Mouse (Mus musculus) c-Kit-positive CD71-negative TER-119-negative erythroid progenitor cells, embryonic 14.5 days (primary cell): ENCODE measurements around the gene Misp.

Experiments
- DNase-seq: peaks from one replicate; pipeline ENCODE4 v3.0.0-alpha.2; 2013; ENCODE audit warnings: low read depth

Gene Misp

DNA sequence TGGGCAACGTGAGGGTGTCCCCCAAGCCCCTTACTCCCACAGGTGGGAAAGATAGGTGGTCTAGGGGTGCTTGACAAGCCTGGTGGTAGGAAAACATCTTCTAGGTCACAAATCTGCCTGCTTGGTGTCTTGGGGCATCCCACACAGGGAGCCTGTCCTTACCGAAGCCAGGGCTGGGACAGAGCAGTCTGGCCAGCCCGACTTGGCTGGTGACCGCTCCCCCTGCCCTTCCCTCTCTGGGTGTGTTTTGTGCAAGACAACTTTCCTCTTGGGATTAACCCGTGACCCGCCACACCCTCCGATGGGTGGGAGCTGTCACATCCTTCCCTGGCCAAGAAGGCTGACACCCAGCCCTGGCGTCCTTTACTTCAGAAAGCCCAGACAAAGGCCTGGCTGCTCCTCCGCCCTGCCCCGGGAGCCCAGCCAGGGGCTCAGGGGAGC, 26.3 kb upstream of the Misp start:
- no peak for DNase-seq

DNA sequence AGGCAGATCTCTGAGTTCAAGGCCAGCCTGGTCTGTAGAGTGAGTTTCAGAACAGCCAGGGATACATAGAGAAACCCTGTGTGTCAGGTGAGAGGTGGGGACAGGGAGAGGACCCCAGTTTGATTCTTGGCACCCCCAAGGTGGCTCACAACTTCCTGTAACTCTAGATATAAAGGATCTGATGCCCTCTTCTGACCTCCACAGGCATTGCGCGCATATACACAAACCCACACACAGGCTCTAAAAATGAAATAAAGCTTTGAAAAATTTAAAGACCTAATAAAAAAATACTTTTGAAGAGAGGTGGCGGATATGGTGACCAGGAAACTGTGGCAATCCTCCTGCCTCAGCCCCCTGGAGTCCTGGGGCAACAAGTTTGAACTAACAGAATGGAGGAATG, 24.9 kb upstream of the Misp start:
- DNase-seq, result no peak

DNA sequence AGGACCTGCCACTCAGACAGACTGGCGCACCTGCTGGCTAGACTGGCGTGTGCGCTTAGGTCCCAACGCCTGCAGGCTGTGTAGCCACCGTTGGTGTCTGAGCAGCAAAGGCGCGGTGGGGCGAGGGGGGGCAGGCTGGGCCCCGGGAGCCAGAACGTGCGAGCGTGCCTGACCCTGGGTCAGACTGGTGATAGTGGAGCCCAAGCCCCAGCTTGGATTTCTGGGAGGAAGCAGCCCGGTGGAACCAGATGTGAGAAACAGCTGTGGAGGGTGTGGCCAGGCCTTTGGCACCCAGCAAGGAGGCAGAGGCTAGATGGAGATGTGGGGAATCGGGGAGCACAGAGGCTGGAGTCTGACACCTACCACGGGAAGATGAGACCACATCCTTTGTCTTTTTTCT, 23.5 kb upstream of the Misp start:
- DNase-seq, result no peak

DNA sequence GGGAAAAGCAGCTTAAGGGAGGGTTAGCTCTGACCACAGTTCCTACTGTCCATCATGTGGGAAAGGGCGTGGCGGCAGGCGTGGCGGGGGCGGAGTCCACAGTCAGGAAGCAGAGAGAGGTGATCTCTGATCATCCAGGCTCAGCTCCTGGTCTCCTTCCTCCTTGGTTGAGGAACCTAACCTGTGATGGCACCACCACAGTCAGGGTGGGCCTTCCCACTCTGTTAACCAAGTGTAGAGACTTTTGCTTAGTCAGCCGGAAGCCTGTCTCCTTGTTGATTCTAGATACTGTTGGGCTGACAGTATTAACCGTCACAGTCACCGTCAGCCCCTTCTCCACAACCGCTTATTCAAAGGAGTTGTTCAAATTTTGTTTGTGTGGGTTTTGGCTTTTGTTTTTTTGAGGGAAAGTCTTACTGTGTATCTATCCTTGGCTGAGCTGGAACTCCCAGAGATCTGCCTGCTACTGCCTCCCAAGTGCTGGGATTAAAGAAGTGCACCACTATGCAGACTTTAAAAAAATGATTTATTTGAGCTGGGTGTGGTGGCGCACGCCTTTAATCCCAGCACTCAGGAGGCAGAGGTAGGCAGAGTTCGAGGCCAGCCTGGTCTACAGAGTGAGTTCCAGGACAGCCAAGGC, 22.4 kb upstream of the Misp start:
- DNase-seq, result peak; percentile 38

DNA sequence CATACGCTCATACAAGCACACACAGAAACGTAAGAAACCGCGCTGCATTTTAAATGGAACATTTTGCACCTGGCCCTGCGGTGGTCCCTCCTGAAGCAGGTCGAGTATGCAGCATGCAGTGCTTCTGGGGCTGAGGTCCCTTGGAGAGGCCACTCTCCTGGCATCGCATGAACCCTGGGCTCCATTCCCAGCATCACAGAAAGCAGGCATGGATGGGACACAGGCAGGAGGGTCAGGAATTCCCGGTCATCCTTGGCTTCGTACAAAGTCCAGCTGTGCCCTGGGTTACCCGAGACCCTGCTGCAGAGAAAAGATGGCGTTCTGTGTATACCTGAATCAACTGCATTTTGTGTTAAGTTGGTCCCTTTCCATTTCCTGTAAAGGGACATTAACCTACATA, 20.3 kb upstream of the Misp start:
- no peak for DNase-seq

DNA sequence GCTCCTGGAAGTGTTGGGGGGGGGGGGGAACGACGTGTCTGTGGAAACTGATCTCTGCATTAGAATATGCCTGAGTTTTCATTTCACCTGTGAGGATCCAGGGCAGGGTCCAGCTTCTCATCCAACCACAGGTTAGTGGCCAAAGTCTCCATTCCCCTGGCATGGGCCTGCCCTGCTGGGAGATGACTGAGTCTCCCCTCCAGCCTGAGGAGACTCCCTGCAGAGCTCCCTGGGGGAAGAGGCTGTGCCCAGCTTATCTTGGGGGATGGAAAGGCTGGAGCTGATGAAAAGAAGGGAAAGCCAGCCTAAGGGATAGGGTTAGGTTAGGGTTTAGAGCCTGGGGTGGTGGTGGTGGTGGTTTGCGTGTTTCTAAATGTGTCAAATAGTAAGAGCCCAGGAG, 19.0 kb upstream of the Misp start:
- DNase-seq, result no peak

DNA sequence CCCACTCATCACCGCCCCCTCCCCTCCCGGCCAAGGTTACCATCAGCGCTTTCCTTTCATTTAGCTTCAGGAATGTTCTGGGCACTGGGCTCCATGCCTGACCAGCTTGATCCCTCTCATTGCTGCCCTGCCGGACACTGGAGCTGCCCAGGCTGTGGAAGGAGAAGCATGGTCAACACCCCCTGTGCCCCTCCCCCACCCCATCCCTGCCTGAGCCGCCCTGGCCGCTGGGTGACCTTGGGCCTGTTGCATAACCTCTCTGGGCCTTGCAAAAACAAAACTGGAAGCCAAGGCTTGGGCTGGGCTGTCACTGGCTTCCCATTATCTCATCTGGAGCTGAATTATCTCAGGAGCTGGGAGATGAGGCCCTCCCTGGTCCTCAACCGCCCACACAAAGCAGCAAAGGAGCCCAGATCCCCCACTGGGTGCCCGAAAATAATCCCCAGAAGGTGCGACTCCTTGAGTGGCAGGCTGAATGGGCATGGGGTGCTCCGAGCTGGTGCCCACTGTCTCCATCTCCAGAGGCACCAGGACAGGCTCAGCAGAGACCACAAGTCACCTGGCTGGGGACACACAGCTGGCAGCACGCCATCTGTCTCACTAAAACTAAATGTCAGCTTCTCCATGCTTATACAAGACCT, 18.3 kb upstream of the Misp start:
- no peak for DNase-seq

DNA sequence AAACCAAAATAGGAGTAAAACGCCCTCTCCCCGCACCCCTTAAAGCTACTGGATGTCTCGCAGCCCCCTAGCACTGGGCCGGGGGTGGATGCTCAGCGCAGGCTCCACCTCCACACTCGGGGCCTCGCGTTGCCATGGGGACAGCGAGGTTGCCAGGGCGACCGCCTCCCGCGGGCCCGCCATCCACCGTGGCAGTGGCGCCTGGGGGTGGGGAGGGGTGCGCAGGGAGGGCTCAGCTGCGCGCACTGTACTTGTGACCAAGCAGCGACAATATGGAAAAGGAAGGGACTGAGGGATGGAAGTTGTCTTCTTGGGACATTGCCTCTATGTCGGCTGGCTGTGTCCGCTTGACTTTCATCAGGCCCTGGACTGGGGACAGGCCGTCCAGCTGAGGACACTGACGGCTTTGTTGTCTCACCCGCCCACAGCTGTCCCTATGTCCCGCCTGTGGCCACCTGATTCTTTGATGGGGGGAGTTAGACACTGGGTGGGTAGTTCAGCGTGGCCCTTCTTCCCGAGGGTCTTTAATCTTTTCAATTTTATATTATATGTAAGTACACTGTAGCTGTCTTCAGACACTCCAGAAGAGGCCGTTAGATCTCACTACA, 17.0 kb upstream of the Misp start:
- no peak for DNase-seq

DNA sequence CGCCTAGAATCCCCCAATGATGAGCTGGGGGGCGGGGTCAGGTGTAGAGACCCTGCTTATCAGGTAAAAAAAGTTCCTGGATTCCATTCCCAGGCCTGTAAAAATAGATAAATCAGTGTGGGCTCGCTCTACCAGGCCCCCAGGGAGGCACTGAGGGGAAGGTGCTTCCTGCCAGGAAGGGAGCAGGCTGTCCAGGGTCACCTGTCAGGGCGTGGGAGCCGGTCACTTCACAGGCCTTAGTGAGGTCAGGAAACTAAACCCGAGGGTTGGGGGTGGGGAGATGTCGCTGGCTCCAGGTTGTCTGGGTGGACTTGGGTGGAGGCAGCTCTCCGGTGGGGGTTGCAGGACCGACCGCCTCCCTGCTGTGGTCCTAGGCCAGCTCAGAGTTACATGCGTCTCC, 15.2 kb upstream of the Misp start:
- no peak for DNase-seq

DNA sequence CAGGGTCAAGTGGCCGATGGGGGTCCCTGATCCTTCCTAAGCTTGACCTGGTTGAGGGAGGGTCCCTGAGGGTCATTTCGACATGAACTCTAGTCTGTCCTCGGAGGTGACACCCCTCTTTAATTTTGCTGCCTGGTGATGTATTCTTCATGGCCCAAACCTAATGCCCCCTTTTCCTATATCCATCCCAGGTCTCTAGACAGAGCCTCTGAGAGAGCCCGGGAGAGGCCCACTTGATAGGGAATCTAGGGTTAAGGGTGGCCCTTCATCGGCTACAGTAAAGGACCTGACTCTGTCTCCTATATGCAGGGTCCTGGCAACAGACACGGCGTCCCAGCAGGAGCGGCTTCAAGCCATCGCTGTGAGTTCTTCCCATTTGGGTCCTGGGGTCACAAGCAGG, 14.5 kb upstream of the Misp start:
- no peak for DNase-seq

DNA sequence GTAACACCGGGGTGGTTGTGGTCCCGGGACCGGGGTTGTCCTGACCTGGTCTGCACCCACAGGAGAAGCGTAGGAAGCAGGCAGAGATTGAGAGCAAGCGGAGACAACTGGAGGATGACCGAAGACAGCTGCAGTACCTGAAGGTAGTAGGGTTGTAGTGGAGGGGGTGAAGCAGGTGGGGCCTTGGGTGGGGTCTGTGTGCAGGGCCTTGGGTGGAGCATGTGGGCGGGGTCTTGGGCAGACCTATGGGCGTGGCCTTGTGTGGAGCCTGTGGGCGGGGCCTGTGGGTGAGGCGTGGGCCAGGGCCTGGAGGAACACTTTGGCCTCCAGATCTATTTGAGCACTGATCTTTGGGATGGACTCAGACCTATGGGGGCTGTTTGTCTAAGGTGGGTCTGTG, 13.8 kb upstream of the Misp start:
- DNase-seq, result no peak

DNA sequence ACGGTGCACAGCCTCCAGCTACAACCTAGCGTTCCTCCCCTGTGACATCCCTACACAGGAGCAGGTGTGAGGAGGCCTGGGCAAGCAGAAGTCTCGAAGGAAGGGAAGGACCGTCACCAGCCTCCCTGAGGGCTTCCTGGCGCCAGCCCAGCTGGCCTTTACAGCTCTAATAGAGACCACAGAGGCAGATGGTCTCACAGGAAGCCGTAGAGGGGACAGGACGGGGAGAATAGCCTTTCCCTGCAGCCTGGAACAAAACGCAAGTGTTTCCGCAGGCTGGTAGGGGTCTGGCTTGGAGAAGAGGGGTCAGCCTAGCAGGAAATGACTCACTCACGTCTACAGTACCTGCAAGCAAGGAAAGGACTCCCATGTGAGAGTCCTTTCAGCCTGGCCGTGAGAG, 13.0 kb upstream of the Misp start:
- no peak for DNase-seq

DNA sequence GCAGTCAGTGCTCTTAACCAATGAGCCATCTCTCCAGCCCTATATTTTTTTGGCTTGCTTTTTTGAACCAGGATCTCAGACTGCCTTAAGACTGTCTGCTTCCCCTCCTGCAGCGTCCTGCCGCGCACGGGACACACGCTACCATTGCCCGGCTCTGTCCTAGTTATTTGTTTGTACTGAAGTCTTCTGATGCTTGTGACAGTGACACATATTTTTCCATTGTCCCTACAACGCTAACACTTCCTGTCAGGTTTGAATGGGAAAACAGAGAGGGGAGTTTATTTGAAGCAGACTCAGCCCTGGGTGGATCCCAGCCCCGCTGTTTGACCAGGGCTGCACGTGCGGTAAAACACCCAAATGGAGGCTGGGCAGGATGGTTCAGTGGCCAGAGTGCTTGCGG, 12.1 kb upstream of the Misp start:
- no peak for DNase-seq

DNA sequence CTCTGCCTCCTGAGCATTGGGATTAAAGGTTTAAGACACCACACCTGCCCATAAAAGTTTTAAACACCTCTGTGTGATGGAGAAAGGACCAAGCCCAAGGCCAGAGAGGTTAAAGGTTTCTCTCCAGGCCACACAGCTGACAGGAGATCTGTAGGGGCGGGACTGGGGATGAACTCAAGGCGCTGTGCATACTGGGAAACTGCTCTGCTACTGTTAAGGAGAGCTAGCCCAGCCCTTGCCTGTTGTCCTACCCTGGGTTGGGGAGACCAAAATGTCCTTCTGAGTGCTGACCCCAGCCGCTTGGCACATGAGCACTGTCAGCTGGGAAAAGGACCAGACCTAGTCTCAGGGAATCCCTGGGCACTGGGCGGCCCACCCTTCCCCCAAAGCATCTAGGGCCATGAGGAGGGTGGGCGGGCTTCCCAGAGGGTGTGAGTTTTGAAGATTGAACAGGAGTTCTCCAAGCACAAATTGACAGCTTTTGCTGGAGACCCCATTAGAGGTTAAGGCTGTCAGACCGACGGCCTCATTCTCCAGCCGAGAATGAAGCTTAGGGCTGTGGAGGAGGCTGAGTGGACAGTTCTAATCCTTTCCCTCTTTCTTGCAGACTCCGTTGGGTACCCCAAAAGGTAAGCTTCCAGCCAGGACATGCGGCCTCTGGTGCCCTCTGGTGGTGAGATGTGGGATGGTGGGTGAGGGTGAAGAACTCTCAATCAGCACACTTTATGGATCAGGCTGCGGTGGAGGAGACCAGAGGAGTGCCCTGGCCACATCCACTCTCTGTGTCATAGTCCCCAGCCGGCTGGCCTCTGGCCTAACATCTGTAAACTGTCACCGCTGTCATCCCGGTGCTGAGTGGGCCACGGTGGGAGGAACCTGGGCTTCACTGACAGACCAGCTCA, 8.8 kb upstream of the Misp start:
- DNase-seq, result peak; percentile 78

DNA sequence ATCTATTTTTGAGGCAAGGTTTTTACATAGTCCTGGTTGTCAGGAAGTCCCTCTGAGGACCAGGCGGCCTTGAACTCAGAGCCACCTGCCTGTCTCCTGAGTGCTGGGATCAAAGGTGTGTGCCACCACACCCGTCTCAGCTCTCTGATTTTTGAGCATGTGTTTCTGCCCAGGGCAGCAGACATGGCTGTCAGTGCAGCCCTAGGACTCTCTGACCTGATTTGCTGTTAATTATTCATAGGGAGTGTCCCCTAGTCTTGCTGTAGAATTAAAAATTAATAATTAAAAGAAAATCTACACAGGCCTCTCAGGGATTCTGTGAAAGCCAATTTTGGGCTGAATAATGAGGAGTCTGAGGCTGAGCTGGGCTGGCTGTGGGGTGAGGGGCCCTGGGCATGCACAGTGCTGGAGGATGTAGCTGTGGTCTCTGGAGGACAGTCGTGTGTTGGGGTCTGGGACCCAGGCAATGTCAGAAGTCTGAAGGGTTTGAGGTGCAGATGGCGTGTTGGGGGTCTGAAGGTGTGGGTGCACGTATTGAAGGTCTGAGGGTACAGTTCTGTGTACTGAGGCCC, 6.4 kb upstream of the Misp start:
- no peak for DNase-seq

DNA sequence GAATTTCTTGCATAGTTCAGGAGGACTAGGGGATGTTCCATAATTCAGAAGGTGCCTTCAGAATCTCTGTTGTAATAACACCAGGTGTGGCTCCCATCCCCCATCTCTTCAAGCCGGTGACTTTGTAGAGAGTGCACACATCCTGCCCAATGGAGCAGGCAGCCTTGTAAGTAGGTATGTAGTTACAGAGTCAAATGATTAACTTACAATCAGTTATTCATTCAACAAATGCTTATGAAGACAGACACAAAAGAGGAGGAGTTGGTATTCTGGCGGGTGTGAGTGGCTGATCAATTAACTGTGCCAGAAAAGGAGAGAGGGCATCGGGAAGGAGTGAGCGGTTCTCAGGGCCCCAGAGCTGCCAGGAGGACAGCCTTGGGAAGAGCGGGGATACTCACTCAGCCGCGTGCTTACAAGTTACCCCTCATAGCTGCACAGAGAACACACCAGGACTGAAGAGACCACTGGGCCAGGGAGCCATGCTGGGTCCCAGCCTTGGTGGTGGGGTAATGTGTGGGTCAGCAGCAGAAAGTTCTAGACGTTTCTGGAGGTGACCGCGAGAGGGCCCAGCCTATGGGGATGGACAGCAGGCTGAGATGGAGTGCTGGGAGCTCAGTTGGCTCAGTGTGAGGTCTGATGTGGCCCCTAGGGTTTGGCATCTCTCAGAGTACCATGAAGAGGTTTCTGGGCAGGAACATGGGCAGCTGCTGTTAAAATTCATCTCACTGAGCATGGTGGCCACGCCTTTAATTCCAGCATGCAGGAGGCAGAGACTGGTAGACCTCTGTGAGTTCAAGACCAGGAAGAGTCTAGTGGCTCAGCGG, 4.9 kb upstream of the Misp start:
- no peak for DNase-seq

DNA sequence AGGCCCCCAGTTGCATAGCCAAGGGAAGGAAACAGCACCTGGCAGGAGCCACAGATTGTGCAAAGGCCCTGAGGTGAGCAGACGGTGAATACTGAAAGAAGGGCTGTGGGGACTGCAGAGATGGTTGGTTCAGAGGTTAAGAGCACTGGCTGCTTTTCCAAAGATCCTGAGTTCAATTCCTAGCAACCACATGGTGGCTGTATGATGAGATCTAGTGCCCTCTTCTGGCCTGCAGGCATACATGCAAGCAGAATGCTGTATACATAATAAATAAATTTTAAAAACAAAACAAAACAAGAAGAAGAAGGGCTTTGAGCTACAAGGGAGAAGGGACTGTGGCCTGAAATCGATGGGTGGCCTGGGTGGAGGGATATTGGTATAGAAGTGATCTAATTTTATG, 3.7 kb upstream of the Misp start:
- DNase-seq, result no peak

DNA sequence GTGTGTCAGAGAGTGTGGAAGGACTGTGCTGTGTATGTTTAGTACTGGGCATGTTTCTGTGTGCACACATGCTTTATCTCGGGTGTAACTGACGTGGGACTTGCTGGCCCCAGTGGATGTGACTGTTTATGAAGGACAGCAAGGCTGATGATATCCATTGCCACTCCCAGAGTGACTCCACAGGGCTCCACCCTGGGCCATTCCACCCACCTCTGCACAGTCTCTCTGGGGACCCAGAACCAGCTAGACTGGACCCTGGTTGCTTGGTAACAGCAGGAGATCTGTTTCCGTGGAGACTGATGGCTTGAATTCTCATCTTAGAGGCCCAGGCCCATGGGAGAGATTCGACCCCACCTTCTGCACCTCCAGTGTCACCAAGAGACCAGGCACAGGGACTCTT, 2.6 kb upstream of the Misp start:
- DNase-seq, result no peak

DNA sequence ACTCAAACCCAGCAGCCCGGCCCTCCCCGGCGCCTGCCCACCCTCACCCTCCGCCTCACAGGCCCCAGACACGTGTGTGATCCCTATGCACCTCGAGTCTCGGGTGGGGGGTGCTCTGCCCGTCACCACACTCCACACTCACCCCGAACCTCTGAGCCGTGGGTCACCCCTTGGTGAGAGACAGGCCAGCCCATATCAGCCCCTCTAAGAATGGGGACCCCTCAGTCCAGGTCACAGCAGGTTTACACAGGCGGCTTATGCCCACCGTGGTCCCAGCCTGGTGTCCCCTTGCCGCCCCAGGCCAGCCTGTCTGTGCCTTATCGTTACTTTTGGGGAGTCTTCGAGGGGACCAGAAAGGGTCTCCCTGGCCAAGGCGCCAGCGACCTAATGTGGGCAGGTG, 1.2 kb upstream of the Misp start:
- no peak for DNase-seq

DNA sequence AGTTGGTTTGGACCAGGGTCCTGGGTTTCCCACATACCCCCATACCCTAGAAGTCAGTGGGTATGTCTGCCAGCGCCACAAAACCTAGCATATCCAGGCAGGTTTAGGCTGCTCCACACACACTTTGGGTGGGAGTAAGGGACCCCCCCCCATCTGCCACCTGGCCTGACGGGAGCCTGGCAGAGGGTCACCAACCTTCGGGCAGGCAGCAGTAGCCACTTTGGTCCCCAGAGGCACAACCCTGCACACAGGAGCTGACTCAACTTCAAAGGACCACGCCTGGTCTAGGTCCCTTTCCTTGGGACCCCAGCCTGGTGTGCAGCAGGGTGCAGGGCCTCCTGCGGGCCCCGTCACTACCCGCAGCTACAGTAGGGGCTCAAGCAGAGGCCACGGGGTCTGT, 512 bp upstream of the Misp start:
- DNase-seq, result no peak

DNA sequence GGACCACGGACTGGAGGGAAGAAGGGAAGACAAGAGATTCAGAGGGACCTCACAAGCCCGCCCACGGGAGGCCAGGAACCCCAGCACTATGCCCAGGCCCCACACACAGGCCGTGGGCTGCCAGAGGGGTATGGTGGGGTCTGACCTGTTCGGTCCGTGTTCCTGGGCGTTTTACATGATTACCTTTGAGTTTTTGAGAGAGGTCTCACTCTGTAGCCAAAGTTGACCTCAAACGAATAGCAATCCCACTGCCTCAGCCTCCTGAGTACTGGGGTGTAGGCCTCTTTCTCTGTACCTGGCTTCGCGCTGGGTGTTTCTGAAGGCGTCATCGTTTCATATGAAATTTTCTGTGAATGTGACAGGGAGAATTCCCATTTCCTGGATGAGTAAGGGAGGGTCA, 942 bp downstream of the Misp start:
- no peak for DNase-seq

DNA sequence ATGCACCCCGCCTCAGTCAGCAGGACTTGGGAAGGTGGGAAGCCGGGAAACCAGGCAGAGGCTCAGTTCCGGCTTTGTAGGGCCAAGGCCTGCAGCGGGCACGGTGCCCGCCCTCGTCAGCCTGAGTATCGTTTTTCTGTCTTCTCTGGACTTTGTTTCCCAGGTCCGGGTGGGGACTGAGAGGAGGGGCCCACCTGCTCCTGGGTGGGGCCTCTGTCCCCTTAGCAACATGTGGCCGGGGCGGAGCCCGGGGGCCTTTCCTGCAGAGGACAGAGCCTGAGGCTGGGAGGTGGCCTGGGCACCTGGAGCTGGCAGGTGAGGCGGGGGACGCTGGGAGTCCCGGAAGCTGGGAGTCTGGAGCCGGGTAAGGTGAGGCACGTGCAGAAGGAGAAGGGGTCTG, 1.6 kb downstream of the Misp start:
- no peak for DNase-seq
